Mouse (Mus musculus): ENCODE measurements around the gene Rptor. TPM values are rescaled to one million over a fixed set of nuclear protein-coding genes. Genes with fewer than 3 reads are reported as not detected.
A peak's percentile ranks its signal among the peaks of the same experiment; 100 is the strongest.

The Rptor gene
- polyA plus RNA-seq, 1 experiment from 2014 or later = 4.9 TPM

GRCm38 (mm10) chr11:119948803-119949202 lies 346.1 kb downstream of the Rptor start:
- Histone ChIP-seq H3K9ac (0 out of 2 replicates have a peak overlapping the region, but pooled peaks have one; percentile 15), H3K4me3 (replicated peaks) (no peak overlapping the region), H3K36me3 (no peaks in the 10 kb centered on the region), H3K9me3 (replicated peaks) (no peaks in the 10 kb centered on the region), H3K27me3 (peaks cover 21% of the 10 kb centered on the region), H3K4me2 (no peak overlapping the region), H3K4me1 (replicated peaks) (peaks cover 71% of the 10 kb centered on the region), H3K27ac (no peak overlapping the region)
- no peak for ATAC-seq (ENCODE audit: low read depth)
- WGBS (ENCODE audit: insufficient replicate concordance) = 69% methylated on average over 2 of the region's 2 CpGs
- DNase-seq = no peak

Other genes starting within 250 kb of the Rptor start
- gene Sgsh, start 247.4 kb upstream of the Rptor start, polyA plus RNA-seq (2015; fragmentation: Nextera tagmentation; extraction: Ambion mirVana) = 2.2 and 2.7 TPM in 2 replicates
- 1.4 and 1.8 TPM in 2 replicates for gene Slc26a11, start 247.3 kb upstream of the Rptor start, polyA plus RNA-seq (2015; fragmentation: Nextera tagmentation; extraction: Ambion mirVana)
- 3.1 and 3.2 TPM in 2 replicates for gene Rnf213, start 209.8 kb upstream of the Rptor start, polyA plus RNA-seq (2015; fragmentation: Nextera tagmentation; extraction: Ambion mirVana)
- gene Endov, start 111.6 kb upstream of the Rptor start, polyA plus RNA-seq (2015; fragmentation: Nextera tagmentation; extraction: Ambion mirVana) = 7.6 and 7.9 TPM in 2 replicates
- 0.05 TPM in 1 of 2 replicates, not detected in the other for gene Nptx1, start 55.2 kb upstream of the Rptor start, polyA plus RNA-seq (2015; fragmentation: Nextera tagmentation; extraction: Ambion mirVana)

Data from liver, embryonic 13.5 days (tissue).